Mouse (Mus musculus) stomach, postnatal 0 days (tissue): ENCODE measurements around the gene Lrfn4.

Source experiments
- CTCF ChIP-seq: IDR thresholded peaks from 2 replicates; pipeline ENCODE4 v1.5.1; 2016; ENCODE audit warnings: antibody characterized with exemption, low read depth, mild to moderate bottlenecking, moderate library complexity
- EP300 ChIP-seq: optimal IDR thresholded peaks from 2 replicates; pipeline ENCODE3; 2016; ENCODE audit warnings: antibody characterized with exemption

- TF ChIP-seq CTCF (no peak), EP300 (no peak)
These were observed 10.5 kb upstream of the Lrfn4 start for GRCm38 (mm10) chr19:4625829-4626535.
